Mouse (Mus musculus) G1E (cell line): ENCODE measurements around the gene Hist1h4b. TPM values are rescaled to one million over a fixed set of nuclear protein-coding genes. Genes with fewer than 3 reads are reported as not detected.
"Not testable (repeated sequence)": the region's sequence is repeated elsewhere in the genome, so short reads cannot be mapped to it uniquely, and the experiment has no call there.

Source experiments
- ATAC-seq: 2 replicates; pipeline ENCODE4 v1.8.0; 2016; ENCODE audit warnings: mild to moderate bottlenecking; ENCODE audit not compliant: insufficient number of reproducible peaks, poor library complexity, low FRiP score, severe bottlenecking; ENCODE audit errors: extremely low read depth
- DNase-seq: peaks from one replicate; pipeline ENCODE4 v3.0.0; 2012; ENCODE audit warnings: low spot score
- H3K27me3 ChIP-seq: 2 replicates; pipeline ENCODE4 v1.6.1; 2012; ENCODE audit warnings: mild to moderate bottlenecking, low read length, inconsistent platforms; ENCODE audit not compliant: insufficient read depth
- H3K36me3 ChIP-seq: replicated peaks from 2 replicates; pipeline ENCODE3; 2012; ENCODE audit warnings: mild to moderate bottlenecking, inconsistent platforms
- H3K4me1 ChIP-seq: 2 replicates; pipeline ENCODE4 v1.6.1; 2012; ENCODE audit warnings: low read depth, low read length, inconsistent platforms, mixed read lengths; ENCODE audit not compliant: insufficient read depth
- H3K4me3 ChIP-seq: 2 replicates; pipeline ENCODE4 v1.5.1; 2012; ENCODE audit warnings: low read depth, mild to moderate bottlenecking, inconsistent platforms, low read length, moderate library complexity, mixed read lengths
- H3K9me3 ChIP-seq: replicated peaks from 2 replicates; pipeline ENCODE4 v1.6.1; 2012; ENCODE audit warnings: inconsistent platforms
- CTCF ChIP-seq: IDR thresholded peaks from 2 replicates; pipeline ENCODE4 v1.5.1; 2012; ENCODE audit warnings: low read depth, low read length, inconsistent platforms, mixed read lengths
- GATA1 ChIP-seq: IDR thresholded peaks from 2 replicates; pipeline ENCODE4 v1.6.1; 2012; ENCODE audit warnings: borderline replicate concordance, low read length, inconsistent platforms, mixed read lengths
- GATA2 ChIP-seq: IDR thresholded peaks from 2 replicates; pipeline ENCODE4 v1.6.1; 2012; ENCODE audit warnings: low read depth, low read length, inconsistent platforms, borderline replicate concordance
- POLR2AphosphoS5 ChIP-seq: IDR thresholded peaks from 2 replicates; pipeline ENCODE4 v1.6.1; 2012; ENCODE audit warnings: low read depth, low read length, inconsistent platforms; ENCODE audit not compliant: insufficient replicate concordance
- TAL1 ChIP-seq: conservative IDR thresholded peaks from 2 replicates; pipeline ENCODE4 v1.6.1; 2012; ENCODE audit warnings: low read depth, low read length, inconsistent platforms, mixed read lengths
- polyA plus RNA-seq: library from polyadenylated mRNA; stranded (reverse); fragments of >175 nt; gene quantifications from 2 replicates; pipeline ENCODE4 v1.2.3, GENCODE M21; 2012
- total RNA-seq, 2 experiments: library from RNA; stranded (forward) in 1 of 2; stranded (reverse) in 1 of 2; fragments of 200-1000 nt in 1 of 2; fragments of >200 nt in 1 of 2; fragmentation: Nextera tagmentation in 1 of 2; gene quantifications; 2 replicates each; pipeline ENCODE4 v1.2.3; 2014 to 2017

Hist1h4b gene
- total and polyA plus RNA-seq, 3 experiments = 6.6 to 2,848 (median 301) TPM

DNA sequence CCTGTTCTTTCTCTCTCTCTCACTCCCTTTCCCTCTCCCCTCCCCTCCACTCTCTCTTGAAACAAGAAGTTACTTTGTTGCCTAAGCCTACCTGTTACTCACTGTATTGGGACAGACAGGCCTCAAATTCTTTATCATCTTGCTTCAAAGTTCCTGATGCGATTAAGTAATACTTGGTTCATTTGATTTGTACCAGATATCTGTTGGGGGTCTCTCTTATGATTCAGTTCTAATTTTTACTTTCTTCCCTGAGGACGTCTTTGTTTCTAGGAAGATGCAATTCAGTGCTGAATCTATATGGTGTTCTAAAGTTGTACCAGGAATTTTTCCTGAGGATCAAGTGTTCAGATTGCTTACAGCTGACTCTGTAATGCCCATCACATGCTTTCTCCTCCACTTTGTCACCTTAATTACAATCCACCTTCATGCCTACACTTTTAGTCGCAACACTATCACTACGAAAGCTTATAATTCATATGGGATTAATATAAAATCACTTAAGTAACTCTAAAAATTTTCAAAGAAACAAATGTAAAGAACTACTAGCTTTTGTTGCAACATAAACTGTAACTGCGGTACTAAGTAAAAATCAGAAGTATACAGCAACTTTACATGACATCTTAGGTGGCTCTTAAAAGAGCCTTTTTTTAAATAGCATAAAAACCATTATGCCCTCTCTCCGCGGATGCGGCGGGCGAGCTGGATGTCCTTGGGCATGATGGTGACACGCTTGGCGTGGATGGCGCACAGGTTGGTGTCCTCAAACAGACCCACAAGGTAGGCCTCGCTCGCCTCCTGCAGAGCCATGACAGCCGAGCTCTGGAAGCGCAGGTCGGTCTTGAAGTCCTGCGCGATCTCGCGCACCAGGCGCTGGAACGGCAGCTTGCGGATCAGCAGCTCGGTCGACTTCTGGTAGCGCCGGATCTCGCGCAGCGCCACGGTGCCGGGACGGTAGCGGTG is 12.1 kb upstream of the Hist1h4b start:
- TF ChIP-seq GATA1 (no peak), POLR2AphosphoS5 (peak; percentile 48)
- DNase-seq (no peak), ATAC-seq (no peak)
- Histone ChIP-seq H3K27me3 (no peaks in the 10 kb centered on the region), H3K9me3 (no peaks in the 10 kb centered on the region), H3K36me3 (no peaks in the 10 kb centered on the region), H3K4me3 (peak overlapping the region; percentile 65; the same call in 1 of the 2 replicates), H3K4me1 (peaks cover 40% of the 10 kb centered on the region)

DNA sequence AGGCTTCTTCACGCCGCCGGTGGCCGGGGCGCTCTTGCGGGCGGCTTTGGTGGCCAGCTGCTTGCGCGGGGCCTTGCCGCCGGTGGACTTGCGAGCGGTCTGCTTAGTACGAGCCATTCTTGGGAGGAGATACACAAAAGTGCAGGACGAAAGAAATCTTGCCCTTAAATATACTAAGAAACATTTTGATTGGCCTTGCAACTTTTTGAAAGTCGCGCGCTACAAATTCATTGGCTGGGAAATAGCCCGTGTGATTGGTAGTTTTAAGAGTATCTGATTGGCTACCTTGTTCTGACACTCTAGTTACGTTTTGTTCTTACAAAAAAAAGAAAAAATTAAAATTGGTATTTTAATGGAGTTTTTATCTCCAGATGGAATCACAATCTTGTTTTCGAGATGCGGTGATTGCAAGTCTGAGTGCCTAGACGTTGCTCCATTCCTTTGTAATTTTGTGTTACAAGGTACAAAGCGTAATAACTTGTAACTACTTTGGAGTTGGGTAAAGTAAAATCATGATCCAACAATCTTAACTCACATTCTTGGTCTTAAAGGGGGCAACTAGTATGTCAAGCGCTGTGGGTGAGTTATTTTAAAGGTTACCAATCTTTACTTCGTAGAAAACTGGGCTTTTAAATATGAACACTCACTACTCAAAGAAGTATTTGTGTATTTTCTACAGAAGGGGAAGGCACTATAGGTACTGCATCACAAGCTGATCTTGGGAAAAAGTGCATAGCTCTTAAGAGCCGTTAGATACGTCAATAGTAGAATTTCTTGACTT is 11.2 kb upstream of the Hist1h4b start, which contains the start of gene Hist1h3c:
Gene Hist1h3c (minus strand): TSS at position 222 of the 781 bp plus-strand sequence.
- Histone ChIP-seq H3K36me3 (no peaks in the 10 kb centered on the region), H3K9me3 (no peaks in the 10 kb centered on the region), H3K4me1 (peaks cover 44% of the 10 kb centered on the region), H3K4me3 (peak within 1 kb of the TSS; percentile 71), H3K27me3 (no peaks in the 10 kb centered on the region)
- TF ChIP-seq POLR2AphosphoS5 = 0 out of 2 replicates have a peak, but pooled peaks have one; percentile 93
- no peak for TF ChIP-seq CTCF
- peak; percentile 43; the same call in 1 of the 2 replicates for ATAC-seq
- DNase-seq = peak; percentile 68

DNA sequence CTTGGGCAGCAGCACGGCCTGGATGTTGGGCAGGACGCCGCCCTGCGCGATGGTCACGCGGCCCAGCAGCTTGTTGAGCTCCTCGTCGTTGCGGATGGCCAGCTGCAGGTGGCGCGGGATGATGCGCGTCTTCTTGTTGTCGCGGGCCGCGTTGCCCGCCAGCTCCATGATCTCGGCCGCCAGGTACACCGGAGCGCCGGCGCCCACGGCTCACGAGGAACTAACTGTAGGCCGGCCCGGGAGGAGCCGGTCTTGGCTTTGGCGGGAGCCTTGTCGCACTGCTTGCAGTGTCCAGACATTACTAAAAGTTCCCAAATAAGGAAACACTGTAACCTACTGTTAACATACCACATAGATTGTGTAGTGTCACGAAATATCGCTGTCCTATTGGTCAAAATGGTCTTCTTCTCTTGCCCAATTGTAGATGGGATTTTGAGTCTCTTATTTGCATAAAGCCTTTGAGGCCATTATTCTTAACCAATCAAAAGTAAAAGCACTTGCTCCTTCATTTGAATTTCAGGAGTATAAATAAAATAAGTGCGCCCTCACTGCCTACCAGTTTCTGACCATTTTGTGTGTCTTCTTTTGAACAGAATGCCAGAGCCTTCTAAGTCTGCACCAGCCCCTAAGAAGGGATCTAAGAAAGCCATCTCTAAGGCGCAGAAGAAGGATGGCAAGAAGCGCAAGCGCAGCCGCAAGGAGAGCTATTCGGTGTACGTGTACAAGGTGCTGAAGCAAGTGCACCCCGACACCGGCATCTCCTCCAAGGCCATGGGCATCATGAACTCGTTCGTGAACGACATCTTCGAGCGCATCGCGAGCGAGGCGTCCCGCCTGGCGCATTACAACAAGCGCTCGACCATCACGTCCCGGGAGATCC is 10.4 kb upstream of the Hist1h4b start, which contains the start of gene Hist1h2bb:
Gene Hist1h2bb (plus strand): TSS at position 534 of the 880 bp plus-strand sequence.
- not testable (repeated sequence) for H3K9me3 ChIP-seq, H3K36me3 ChIP-seq, H3K27me3 ChIP-seq
- Histone ChIP-seq H3K4me3 (peak within 1 kb of the TSS; percentile 71), H3K4me1 (peaks cover 44% of the 10 kb centered on the region)
- TF ChIP-seq POLR2AphosphoS5 = peak; percentile 94
- ATAC-seq (peak; percentile 71), DNase-seq (peak; percentile 52)

DNA sequence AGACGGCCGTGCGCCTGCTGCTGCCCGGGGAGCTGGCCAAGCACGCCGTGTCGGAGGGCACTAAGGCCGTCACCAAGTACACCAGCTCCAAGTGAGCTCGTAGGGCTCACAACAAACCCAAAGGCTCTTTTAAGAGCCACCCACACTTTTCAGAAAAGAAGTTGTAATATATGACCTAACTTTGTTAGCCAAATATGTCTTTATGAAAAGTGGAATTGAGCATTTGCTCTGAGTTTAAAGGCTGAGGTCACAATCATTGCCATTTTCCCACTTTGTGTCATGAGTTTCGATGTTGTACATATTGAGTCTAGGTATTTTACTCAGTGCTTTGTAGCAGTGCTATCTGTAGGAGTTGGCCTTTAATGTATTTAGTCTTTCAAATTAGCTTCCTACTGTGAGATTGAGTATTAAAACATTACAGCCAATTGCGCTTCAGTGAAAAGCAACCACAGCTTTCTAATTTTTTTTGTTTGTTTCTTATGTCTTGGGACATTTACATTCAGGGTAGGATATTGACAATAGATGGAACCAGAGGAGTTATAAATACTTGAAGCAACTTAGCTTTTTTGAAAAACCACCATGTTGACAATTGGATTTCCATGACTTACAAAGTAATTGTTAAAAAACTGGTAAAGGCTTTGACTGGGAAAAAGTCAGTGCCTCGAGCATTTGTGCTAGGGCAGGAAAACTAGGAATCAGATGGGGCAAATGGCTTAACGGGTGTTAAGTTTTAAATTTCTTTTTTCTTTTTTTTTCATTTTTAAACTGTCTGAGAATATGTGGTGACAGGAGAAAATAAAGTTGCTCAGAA is 9.5 kb upstream of the Hist1h4b start:
- Histone ChIP-seq H3K9me3 (no peaks in the 10 kb centered on the region), H3K4me1 (peaks cover 37% of the 10 kb centered on the region), H3K27me3 (no peaks in the 10 kb centered on the region), H3K4me3 (peak overlapping the region; percentile 46; the same call in 1 of the 2 replicates), H3K36me3 (no peaks in the 10 kb centered on the region)
- DNase-seq (no peak), ATAC-seq (no peak)
- TF ChIP-seq TAL1 (no peak), GATA1 (no peak), GATA2 (no peak), CTCF (no peak), POLR2AphosphoS5 (peak; percentile 93; the same call in 1 of the 2 replicates)

DNA sequence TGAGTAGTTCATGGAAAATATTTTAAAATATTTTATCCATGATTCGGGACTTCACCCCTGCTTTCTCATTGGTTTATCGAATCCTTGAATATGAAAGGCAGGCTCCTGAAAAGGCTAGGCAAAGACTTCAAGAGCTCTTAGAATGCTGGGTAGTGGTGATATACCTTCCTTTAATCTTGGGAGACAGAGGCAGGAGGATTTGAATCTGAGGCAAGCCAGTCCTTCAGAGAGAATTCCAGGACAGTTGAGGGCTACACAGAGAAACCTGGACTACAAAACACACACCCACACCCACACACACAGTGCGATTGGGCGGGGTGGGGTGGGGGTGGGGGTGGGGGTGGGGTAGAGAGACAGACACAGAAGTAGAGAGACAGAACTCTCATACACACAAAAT is 8.9 kb upstream of the Hist1h4b start:
- H3K9me3 ChIP-seq = no peaks in the 10 kb centered on the region
- H3K36me3 ChIP-seq = no peaks in the 10 kb centered on the region
- 0 out of 2 replicates have a peak, but pooled peaks have one; percentile 16 for TF ChIP-seq POLR2AphosphoS5
- TF ChIP-seq TAL1 = no peak
- TF ChIP-seq GATA2 = no peak
- H3K4me1 ChIP-seq = peaks cover 39% of the 10 kb centered on the region
- H3K4me3 ChIP-seq = no peak overlapping the region; the same call in 1 of the 2 replicates
- DNase-seq (no peak), ATAC-seq (no peak)
- no peaks in the 10 kb centered on the region for H3K27me3 ChIP-seq
